Mouse (Mus musculus) gastrocnemius, postnatal 4 days (tissue): Measurements from ENCODE around the gene Proca1. TPM values are rescaled to one million over a fixed set of nuclear protein-coding genes. Genes with fewer than 3 reads are reported as not detected.
A peak's percentile ranks its signal among the peaks of the same experiment; 100 is the strongest.

Source experiments
- DNase-seq, 2 experiments: peaks; one replicate each; pipeline ENCODE4 v3.0.0; 2021 to 2022; ENCODE audit warnings: low spot score in 2 of 2, mixed read lengths in 2 of 2
- long read RNA-seq, 2 experiments: library from polyadenylated mRNA; stranded (forward); transcript quantifications; one replicate each; pipeline ENCODE4 v2.0.0; 2021
- total RNA-seq, 2 experiments: library from RNA; stranded (reverse); gene quantifications; 2 replicates each; pipeline ENCODE4 v1.2.3; 2021

The Proca1 gene
- 1 to 10 TPM; 1.9 to 2.4 TPM for total RNA-seq
- long read RNA-seq, experiment 1, partial matches to known transcripts = 0 of 3 reads
- long read RNA-seq, experiment 1, other reads (novel, unspliced or antisense) = 0 of 3 reads
- long read RNA-seq, experiment 2, partial matches to known transcripts = 0 of 2 reads
- long read RNA-seq, experiment 2, other reads (novel, unspliced or antisense) = 1 of 2 reads

GRCm38 (mm10) chr11:78193113-78193512 is at the start of gene Proca1:
Proca1 (plus strand) TSS chr11:78193392.
- no peak for DNase-seq

DNA sequence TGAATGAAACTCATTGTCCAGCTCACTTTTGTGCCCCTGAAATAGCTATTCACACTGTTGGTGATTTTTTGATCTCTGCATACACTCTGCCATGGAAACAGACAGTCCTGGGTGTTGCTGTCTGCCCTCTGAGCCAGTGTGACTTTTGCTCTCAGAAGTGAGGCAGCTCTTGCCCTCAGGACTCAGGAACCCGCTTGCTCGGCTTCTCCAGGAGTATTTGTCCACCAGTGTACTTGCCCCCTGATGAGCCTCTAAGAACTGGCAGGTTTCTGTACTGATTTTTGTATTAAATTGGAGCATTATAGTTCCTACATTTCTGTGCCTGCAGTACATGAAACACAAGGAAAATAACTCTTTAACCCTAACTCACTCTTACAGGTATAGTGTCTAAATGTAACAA is 49.7 kb upstream of the Proca1 start:
- no peak for DNase-seq

GRCm38 (mm10) chr11:78146168-78146567 is 47.0 kb upstream of the Proca1 start:
- DNase-seq = no peak

GRCm38 (mm10) chr11:78146707-78147543 is 46.3 kb upstream of the Proca1 start:
- DNase-seq = no peak

DNA sequence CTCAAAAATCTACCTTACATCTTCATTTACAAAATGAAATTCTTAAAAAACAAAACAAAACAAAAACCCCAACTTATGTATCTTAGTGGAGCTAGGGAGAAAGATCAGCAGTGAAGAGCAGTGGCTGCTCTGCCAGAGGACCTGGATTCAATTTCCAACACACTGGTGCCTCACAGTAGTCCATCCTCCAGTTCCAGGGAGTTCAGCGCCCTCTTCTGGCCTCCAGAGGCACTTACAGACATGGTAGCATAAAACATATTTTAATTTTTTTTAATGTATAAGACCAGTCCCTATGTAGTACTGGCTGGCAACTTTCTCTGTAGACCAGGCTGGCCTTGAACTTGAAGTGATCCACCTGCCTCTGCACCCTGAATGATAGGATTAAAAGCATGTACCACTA is 42.0 kb upstream of the Proca1 start:
- DNase-seq = no peak

- peak in 1 of 2 experiments; percentile 77 for DNase-seq
These were observed 40.6 kb upstream of the Proca1 start for GRCm38 (mm10) chr11:78152299-78153231.

GRCm38 (mm10) chr11:78153778-78154177 is 39.4 kb upstream of the Proca1 start:
- DNase-seq = peak in 1 of 2 experiments; percentile 18

GRCm38 (mm10) chr11:78155674-78156073 is 37.5 kb upstream of the Proca1 start:
- no peak for DNase-seq

- DNase-seq = no peak
These were observed 37.0 kb upstream of the Proca1 start for GRCm38 (mm10) chr11:78156156-78156699.

DNA sequence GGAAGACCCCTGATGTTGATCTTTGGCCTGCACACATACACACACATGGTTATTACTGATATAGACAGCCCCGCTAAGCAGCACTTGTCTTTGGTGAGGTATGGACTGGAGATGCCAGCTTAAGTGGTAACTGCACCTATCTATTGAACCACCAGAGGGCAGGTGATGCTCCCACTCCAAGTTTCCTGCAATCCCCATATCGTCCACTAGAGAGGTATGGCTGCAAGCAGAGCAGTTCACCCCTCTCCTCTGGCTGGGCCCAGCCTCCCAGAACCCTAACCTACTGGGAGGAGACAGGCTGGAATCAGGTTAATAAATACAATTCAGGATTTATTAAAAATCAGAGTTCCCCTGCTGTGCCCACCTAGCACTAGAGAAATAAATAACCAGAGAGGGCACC is 34.1 kb upstream of the Proca1 start:
- peak in 1 of 2 experiments; percentile 77 for DNase-seq

DNA sequence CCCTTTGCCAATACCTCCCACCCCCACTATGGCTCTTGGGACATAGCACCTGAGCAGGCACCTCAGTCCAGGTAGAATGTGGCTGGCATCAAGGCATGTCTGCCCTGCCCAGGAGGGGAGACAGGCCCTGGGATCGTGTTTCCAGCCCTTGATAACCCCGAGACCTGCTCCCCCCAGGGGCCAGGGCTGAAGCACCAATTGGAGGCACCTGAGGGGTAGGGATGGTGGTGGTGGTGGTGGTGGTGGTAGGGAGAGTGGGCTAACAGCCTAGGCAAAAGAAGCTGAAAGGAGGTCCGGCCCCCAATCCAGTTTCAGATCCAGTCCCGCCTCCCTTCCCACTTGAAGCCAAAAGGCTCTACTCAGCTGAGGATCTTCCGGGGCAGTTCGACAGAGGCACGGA is 33.6 kb upstream of the Proca1 start:
- no peak for DNase-seq

- no peak for DNase-seq
These were observed 33.0 kb upstream of the Proca1 start for GRCm38 (mm10) chr11:78160171-78160570.

GRCm38 (mm10) chr11:78160675-78161074 is 32.5 kb upstream of the Proca1 start:
- DNase-seq = no peak

- no peak for DNase-seq
These were observed 32.0 kb upstream of the Proca1 start for GRCm38 (mm10) chr11:78161169-78161568.

DNA sequence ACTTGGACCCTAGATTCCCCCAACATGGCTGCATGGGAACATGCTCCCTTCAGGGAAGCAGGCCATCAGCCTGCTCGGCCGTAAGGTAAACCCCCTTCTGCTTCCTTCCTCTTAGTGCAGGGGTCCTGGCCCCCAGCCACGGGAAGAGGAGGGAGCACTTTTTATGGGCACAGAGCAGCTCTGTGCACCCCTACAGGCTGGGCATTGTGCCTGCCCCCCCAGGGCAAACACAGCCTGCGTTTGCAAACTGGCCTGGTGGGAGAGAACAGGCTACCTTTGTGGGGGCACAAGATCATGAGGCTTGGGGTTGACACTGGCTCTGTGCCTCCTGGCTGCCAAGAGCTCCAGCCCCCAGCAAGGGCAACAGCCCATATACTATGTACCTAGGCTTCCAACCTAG is 31.2 kb upstream of the Proca1 start:
- DNase-seq = no peak

GRCm38 (mm10) chr11:78162504-78162903 is 30.7 kb upstream of the Proca1 start:
- peak in 1 of 2 experiments; percentile 75 for DNase-seq

DNA sequence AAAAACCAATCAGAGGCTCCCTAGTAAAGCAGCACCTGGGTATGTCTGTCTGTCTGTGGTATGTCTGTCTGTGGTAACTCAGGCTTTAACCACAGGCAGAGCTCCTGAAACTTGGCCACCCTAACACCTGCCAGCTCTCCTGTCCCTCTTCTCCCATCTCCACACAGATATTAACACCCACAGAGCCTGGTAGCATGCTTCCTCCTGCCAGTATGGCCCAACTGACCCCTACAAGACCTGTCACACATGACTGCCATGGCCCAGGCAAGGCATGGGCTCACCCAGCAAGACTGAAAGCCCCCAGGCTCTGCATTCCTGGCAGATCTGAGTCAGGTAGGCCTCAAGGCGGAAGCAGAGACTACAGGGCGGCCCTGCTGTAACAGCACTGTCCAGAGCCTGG is 30.1 kb upstream of the Proca1 start:
- no peak for DNase-seq

GRCm38 (mm10) chr11:78163681-78164603 is 29.2 kb upstream of the Proca1 start:
- DNase-seq = peak; percentile 54 to 81

DNA sequence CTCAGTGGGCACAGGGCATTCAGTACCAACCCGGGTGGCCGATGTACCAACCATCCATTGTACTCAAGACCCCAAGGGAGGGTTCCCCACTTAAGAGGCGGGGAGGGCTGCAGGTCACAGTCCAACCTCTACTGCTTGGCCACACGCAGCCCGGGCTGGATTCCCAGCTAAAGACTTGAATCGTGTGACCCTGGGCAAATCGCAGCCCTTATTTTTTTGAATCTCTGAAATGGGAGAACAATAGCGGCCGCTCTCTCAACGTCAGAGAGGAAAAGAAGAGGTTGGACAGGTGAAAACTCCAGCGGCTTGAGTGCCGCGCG is 28.6 kb upstream of the Proca1 start:
- DNase-seq = no peak
